Mouse (Mus musculus): Measurements from ENCODE around the gene Abcg8. TPM values are rescaled to one million over a fixed set of nuclear protein-coding genes. Genes with fewer than 3 reads are reported as not detected.

Abcg8 gene
- 0.16 and 0.25 TPM in 2 replicates for polyA plus RNA-seq (2012; rRNA removed)

DNA sequence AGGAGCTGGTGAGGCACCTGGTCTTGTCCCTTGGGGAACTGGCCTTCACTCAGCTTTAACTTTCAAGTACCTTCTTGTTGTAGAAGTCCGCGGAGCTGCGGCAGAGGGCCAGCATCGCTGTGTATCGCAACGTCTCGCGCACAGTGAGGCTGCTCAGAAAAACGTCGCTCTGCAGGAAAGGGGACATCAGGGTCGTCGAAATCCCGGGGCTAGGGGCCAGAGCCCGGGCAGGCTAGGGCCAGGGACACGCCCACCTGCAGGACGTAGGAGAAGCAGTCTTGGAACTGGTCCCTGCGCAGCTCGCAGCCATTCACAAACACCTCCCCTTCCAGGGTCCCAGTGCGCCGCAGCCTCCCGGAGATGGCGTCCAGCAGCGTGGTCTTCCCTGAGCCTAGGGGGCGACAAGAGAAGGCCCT lies at the start of gene Abcg8:
Gene Abcg8, plus strand, starts transcription at position 352 of the 416 bp plus-strand sequence.

DNA sequence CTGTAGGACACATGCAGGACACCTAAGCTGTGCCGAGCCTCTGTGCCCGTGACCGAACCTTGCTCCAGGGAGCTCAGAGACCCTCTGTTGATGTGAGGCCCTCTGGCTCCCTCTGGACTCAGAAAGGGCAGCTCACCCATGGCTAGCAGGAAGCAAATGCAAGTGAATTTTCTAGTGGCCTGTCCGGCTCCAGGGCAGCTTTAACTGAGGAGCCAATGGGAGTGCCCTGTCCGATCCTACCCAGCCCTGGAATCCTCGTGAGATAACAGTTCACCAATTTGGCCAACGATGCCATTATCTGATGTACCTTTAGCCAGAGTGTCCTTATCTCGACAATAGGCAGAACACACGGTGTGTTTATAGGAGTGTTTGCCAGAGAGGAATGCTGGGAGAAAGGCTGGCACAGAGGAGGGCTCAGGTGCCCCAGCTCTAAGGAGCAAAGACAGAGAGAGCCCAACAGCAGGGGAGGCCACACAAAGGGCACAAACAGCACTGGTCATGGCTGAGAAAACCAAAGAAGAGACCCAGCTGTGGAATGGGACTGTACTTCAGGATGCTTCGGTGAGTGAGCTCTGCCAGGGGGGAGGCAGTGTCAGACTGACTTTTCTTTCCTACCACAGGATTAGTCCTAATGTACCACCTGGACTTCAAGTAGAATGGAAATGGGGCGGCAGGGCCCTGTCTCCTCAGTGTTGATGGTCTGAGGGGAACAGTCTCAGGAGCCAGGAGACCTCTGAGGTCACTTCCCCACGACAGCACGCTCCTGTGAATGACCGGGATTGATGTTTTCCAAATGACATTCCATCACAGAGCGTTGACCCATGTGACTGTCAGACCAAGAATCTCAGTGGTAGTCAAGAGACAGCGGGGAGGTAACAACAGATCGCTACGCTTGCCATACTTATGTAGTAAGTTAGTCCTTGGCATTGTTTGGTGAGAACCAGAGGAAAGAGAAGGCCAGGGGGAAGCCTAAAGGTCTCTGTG lies 6.9 kb downstream of the Abcg8 start, which contains the start of gene Abcg5:
Gene Abcg5, minus strand, starts transcription at position 278 of the 984 bp plus-strand sequence.

Other genes with a start within 250 kb of the Abcg8 start
- gene Thada, start 210.1 kb upstream of the Abcg8 start, polyA plus RNA-seq (2012; rRNA removed) = 10.1 and 14.0 TPM in 2 replicates
- 4.7 and 5.9 TPM in 2 replicates for gene Plekhh2, start 164.4 kb upstream of the Abcg8 start, polyA plus RNA-seq (2012; rRNA removed)
- 3.5 TPM in 2 replicates for gene Dync2li1, start 49.8 kb upstream of the Abcg8 start, polyA plus RNA-seq (2012; rRNA removed)
- gene Abcg5, start 6.7 kb downstream of the Abcg8 start, polyA plus RNA-seq (2012; rRNA removed) = 0.54 and 0.67 TPM in 2 replicates
- gene Lrpprc, start 114.5 kb downstream of the Abcg8 start, polyA plus RNA-seq (2012; rRNA removed) = 9.0 and 13.1 TPM in 2 replicates